Mouse (Mus musculus): ENCODE measurements at regions not wholly inside any gene's neighbourhood (a gene's known extent, or its start where the extent isn't known, plus 50 kb on each side); places are given as distances from the start of the nearest gene placed in this dataset.
A peak's percentile ranks its signal among the peaks of the same experiment; 100 is the strongest.

DNA sequence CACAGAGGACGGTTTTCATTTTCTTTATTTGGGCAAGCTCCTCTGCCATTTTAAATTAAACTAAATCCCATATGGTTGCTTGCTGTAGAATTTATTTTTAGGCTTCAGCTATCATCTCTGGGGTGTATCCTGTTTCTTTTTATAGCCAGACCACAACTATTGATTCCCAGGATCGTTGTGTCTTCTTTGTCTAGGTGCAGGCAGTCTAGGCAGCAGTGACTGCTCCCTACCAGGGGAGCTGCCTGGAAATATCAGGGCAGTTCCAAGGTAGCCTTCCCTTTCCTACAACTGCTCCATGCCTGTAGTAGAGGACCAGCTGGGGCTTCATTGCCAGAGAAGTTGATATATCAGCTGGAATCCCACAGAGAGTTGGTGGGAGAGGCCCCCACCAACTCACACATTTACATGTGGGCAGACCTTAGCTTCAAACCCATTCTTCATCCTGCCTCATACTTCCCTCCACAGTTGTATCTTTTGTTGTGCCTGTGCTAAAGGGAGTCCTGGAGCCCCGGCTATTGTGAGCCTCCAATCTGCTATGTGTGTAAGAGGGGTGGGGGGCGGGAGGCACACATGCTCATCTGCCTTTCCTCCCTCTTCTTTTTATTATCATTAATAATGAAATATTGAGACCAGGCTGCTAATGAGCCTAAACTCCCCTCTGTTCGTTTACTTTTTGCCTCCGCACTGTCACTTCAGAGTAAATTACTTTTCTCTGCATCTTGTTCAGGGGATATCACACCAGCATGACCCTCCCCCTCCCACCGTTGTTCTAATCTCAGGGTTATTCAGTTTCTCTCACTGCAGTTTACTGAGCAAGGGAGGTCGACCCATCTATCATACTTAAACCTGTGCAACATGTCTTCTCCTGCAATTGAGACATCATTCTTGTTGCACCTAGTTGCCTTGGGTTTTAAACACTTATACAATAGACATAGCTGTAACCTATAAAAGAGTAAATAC is 576.3 kb upstream of the Plxna2 start:
- no peak for DNase-seq (ENCODE audit: low read depth, low spot score)

DNA sequence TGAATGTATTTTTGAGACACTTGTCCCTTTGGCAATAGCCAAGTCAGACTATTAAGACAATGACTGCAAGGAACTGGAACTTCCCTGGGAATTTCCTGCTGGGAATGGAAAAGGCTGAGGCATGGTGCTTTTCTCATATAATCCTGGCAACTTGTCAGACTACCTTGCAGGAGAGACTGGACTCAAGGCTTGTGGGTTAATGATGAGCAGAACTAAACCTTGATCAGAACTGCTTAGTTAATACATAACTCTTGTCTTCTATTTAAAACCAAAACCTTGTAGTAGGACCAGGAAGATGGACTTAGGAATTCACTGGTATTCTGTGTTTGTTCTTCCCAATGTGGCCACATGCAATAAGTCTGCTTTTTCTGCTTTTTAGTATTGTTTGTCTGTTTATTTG is 579.3 kb upstream of the Plxna2 start:
- no peak for DNase-seq (ENCODE audit: low read depth, low spot score)

DNA sequence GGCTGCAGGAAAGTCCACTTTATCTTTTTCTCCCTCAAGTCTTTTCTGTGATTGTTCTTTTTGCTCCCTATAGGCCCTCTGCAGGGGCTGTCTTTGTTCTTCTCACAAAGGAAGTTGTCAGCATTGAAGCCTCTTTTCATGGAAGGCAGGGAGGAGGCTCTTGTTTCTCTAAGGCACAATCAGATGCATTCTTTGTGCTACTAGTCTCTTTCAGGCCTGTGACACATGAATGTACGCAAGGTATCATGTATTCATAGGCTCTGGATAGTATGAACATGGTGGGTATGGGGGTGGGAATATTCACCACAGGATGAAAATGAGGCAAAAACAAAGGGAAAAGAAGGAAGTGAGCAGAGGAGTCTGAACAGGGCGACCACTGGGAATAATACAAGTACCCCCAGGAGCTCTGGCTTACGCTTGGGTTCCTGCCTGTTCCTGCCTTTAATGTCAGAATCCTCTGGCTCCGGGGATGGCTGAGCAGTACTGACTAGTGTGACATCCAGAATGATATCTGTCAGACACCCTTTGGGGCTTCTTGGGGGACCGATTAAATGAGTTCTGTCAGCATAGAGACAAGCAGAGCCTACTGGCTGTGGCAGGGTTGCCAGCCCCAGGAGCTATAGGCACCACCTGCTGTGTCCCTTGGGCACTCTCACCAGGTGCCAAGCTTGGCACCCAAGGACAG is 583.7 kb upstream of the Plxna2 start:
- no peak for DNase-seq (ENCODE audit: low read depth, low spot score)

DNA sequence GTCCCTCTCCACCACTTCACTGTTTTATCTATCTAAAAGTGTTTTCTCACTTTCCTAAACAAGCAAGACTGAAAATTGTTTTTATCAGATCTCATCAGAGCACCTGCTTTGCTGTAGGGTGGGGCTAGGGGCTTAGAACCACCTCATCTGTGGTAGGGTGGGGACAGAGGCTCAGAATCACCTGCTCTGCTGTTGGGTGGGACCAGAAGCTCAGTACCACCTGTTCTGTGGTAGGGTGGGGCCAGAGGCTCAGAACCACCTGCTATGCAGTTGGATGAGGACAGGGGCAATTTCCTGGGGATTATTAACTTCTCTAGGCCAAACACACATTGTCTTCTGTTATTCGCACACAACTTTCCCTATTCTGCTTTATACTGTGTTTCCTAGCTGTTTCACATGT is 585.4 kb upstream of the Plxna2 start:
- DNase-seq (ENCODE audit: low read depth, low spot score), result no peak

DNA sequence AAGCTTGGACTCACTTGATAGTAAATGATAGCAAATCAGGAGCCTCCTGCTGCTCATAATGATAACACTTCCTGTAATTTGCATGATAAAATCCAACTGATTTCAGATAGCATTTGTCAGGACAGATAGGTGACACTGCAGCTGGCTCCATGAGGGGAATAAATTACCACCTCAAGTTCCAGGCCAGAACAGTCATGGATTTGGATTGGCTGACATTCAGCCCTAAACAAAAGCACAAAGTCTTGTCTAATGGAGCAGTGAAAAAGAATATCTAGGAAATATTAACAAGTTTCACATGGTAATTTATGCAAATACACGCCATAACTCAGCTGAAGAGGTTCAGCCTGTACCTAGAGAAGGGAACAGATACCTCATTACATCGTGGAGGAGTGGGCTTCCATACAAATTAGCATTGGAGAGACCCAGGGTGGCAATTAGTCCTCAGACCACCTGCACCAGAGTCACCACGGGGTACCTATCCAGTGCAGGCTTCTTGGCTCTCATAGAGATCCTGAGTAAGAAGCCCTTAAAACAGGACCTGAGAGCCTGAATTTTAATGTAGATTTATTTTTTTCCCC is 587.3 kb upstream of the Plxna2 start:
- no peak for DNase-seq (ENCODE audit: low read depth, low spot score)

DNA sequence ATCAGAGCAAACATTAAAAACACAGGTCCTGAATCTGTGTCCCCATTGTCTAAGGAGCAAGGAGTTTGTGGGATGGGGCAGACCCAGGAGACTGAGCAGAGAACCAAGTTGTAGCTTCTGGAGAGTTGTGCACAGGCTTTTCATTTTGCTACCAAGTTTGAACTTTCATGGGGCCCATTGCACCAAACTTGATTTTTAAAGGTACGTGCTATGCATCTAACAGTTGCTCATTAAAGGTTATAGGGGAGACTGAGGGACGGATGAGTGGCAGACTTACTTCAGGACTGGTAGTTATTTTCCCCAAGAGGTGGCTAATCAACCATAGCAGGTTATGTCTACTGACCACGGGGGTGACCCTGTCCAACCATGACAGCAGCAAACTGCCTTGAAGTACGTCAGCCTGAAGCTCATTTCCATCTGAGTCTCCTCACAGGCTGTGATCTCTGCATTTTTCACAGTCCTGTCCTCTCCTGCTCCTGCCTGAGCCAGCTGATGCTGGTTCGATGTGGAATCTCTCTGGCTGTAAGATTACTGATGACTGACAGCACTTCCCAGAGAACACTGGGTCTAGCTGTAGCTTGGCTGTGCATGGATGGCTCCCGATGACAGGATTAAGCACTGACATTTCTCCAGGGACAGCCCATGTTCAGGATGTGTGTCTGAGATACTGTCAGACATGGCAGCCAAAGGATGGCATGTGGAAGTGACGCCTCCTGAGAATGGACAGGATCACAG is 590.9 kb upstream of the Plxna2 start:
- DNase-seq (ENCODE audit: low read depth, low spot score), result no peak

DNA sequence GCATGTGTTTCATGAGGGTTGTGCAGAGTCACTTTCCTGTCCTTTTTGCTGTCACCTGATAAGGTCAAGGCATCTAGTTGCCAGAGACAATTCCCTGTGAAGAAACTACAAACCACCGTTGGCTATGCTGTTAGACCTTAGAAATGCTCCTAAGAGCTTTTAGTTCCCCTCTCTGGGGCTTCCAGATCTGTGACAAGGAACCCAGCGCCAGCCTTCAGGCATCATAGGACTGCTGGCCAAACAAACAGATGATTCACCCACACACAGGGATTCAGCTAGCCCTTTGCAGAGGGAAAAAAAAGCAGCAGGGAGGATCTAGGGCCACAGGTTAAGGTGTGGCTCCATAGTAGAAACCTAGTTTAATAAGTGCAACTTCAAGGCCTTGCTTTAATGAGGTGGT is 591.8 kb upstream of the Plxna2 start:
- DNase-seq (ENCODE audit: low read depth, low spot score), result no peak

DNA sequence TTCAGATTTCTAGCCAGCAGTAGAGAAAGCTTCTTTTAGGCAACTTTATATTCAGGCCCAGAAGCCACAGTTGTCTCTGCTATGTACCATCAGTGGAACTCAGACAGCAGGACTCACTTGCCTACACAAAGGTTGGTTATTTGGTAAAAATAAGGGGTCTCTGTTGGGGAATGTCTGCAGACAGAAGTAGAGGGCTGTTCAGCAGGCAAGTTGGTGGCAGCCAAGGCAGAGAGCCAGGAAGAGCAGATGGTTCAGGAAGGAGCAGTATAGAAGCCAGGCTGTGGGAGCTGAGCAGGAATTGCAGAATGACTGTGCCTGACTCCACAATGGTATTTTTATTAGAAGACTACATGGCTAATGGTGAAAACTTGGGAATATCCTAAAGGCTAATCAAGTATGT is 598.7 kb upstream of the Plxna2 start:
- no peak for DNase-seq (ENCODE audit: low read depth, low spot score)

DNA sequence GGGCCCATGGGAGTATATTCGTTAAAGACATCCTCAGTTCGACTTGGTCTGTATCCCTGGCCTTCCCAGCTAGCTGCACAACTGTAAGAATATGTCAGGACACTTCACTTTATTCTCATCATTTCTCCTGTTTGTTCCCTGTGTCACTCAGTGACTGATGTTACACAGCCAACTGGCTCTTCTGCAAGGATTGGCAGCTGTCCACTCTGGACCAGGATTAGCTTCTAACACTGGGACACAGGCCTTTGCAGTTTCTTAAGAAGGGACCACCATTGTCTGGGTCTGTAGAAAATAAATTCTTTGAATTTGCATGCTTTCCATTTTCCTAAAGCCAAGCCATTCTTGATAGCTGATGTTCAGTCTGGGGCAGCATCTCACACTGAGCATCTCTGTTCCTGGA is 622.1 kb upstream of the Camk1g start:
- no peak for DNase-seq (ENCODE audit: low read depth, low spot score)

DNA sequence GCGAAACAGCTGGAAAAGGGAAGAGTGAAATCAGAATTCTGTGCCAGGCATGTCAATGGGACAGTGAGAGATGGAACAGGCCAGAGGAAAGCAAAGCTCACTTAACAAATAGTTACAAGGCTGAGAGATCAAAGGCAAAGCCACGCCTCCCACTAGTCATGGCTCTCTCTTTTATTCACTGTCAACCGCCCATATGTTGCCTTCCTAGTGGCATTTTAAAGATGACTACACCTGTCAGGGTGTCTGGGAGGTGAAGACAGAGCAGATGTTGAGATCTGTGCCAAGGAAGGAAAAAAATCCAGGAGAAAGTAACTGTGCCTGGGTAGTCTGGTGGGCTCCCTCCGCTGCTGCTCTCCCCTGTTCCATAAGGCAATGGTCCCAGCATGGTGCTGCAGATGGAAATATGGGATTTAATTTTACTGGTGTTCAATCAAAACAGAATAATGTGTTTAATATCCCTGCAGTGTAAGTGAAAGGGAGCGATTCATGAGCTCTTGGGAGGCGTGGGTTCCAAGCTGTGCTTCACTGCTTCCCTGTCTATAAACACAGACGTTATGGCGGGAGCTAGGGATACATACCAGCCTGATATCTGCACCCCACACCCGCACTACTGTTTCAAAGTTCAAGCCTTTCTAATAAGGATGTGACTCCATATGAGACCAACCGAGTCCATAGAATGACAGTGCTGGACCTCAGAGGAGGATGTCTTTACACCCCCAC is 620.0 kb upstream of the Camk1g start:
- no peak for DNase-seq (ENCODE audit: low read depth, low spot score)

DNA sequence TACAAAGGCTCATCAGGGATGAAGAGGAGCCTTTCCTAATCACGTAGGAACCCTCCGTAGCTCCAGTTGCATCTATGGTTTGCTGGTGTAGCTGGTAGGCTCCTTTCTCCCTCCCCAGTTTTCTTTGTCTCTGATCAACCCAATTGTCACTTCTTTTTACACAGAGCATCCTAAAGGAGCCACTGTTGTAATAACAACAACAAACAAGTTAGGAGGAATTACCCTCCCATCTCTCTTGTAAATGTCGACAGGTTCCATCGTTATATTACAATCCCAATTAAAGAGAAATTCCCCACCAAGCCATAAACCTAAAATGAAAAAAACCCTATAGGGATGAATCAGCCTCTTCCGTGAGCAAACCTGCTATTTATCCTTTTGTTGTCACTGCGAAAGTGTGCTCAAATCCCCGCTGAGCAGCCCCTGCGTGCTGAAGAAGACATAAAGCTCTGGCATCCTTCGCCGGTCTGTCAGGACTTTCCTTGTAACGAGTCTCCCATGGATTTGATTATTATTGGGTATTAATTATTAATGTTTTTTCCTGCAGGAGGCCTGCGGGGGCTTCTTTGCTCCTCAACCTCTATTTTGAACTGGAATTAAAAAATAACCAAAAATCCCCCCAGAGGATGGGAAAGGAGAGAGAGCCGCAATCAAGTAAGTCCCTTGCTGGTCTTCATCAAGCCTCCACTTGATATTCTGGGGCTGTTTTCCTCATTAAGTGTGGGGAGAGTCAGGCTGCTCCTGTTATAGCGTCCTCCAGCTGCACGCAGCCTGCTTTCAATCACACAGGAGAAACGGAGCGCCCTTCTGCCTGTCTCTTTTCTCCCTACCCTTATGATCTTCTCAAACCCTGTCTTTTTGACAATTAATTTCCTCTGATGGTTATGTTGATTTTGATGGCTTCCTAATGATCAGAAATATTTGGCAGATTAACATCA is 619.1 kb upstream of the Camk1g start:
- DNase-seq (ENCODE audit: low read depth, low spot score), result no peak

DNA sequence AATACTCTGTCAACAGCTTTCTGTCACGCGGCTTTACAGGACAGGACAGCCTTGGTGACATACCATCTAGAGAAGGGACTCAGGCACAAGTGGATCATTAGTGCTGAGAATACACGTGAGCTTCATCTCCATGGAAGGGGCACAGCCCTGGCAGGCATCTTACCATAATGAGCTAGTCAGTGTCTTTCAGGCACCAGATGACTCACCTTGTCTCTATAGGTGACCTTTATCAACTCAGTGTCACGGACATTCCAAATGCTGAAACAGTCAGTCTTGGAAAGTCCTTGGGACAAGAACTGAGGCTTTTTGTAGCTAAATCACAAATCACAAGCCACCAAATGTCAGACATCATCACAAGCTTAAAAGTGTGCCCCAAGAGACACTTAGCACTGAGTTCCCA is 610.5 kb upstream of the Camk1g start:
- no peak for DNase-seq (ENCODE audit: low read depth, low spot score)

DNA sequence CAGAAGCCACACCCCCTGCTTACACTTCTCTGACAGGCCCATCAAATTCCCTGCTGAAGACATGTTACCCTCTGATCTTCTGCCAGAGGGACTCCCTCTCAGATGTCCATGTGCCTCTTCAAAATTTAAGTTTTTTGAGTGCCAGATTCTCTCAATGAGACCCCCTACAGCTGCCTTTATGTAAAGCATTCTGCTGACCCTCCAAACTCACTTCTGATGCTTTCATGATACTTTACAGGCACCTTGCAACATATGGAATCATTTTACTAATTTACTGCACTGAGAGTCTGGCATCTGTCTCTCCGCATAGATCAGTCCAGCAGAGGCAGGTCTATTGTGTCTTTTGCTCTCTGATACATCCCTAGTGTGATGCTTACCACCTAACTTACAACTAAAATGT is 601.4 kb upstream of the Camk1g start:
- no peak for DNase-seq (ENCODE audit: low read depth, low spot score)

DNA sequence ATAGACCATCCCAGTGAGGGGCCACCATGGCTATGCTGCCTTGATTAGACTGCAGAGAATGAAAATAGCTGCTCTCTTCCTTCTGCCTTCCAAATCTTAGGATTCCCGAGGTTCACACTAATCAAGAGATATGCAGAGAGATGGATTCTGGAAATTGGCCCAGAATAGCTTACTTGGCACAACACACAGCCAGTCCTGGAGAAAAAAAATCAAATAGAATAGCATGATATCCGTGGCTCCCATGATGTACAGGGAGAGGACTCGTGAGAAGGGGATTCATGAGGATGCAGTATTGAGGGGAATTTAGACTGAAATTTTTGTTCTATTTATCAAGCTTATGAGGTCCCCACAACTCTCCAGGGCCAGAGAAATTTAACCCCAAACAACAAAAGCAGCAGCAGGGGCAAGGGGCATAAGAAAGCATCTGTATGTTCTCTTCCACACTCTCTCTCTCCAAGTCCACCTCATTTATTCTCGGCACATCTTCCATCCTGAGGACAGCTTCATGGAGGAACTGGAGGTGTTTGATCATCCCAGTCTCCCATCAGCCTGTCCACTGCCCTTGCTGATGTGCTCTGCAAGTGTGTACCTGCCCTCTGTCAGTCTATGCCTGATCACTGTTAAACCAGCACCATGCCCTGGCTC is 599.3 kb upstream of the Camk1g start:
- DNase-seq (ENCODE audit: low read depth, low spot score), result no peak

DNA sequence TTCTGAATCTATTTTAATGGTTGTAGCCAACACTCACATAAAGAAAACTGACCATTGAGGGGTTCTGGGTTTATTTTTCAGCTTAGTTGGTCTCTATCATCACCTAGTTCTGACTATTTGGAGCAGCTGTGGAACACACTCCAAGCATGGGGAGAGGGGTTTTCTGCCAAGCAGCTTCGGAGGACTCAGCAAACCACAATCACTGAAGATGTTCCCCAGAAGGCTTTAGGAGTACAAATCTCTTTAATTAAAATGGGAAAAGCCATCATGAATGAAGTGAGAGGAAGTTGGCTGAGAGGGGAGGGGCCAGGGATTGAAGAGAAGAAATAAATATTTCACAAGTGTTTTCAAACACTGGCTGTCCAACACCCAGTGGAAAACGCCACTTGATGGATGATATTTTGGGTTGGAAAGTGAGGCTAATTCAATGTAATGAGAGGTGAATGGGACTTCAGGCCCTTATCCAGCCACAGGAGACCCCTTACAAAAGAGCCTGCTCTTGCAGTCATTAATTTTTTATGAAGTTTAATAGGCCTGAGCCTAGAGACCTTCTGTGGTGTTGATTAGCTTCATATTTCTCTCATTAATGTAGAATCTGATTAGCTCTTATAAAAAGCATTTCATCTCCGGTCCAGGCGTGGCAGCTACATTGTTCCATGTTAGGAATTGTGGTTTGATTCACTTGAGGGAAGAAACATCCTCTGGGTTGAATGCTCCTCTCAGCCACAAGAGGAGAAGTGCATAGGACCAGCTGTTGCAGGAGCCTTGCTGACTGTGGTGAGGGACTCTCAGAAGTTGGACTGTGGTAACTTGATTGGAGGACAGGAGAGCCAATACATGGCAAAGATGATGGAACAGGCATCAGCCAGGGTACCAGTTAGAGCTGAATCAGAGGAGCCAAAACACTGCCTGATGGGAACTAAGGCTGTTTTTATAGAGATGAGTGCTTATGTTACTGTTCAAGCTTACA is 598.1 kb upstream of the Camk1g start:
- DNase-seq (ENCODE audit: low read depth, low spot score), result no peak

DNA sequence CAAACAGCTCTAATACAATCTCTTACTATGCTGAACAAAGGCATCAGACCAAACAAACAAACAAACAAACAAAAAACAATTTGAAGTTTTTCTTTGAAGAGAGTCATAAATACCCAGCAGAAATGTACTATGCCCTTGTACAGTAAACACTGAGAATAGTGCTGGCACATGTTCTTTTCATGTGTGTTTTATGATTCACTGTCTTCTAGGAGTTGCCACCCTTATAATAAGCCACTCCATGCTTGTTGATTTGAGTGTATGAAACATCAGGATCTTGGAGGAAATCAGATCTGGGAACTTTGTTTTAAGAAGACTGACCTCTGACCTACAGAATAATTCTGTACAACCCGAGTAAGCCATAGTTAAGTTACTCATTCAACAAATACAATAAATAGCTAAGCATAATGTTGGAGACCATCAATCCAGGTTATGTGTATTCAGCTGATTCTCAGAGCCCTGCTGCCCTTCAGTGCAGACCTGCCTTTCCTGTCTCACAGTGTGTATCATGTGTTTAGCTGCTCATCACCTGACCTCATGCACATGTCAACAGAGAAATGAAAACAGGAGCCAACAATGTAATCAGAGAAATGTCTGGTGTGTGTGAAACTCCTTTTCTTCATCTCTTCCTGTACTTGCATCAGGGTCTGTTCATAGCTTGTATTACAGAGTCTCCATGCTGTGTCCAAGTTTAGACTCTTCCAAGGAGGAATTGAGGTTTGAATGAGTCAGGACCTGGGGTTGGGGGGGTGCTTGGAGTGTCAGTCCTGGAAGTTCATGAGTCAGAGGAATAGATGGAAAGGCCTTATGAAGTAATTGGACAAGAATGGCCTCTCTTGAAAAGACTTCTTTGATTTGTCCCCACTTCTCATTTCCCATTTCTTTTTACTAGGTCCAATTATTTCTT is 596.8 kb upstream of the Camk1g start:
- DNase-seq (ENCODE audit: low read depth, low spot score), result peak; percentile 10

DNA sequence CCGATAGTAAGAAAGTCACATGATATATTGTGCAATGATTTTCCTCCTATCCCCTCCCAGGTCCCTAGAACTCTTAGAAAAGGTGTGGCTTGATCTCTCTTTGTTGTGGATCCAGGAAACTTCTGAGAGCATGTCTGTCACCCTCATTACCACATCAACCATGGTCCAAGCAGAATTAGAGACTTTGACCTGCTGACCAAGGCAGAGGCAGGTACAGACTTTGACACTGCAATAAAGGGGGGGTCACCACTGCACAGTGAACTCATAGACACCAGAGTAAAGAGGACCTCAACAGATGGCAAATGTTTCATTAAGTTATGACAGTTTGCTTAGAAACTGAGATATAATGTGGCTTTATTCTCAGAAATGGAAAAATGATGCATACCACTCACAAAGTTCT is 595.2 kb upstream of the Camk1g start:
- DNase-seq (ENCODE audit: low read depth, low spot score), result no peak

DNA sequence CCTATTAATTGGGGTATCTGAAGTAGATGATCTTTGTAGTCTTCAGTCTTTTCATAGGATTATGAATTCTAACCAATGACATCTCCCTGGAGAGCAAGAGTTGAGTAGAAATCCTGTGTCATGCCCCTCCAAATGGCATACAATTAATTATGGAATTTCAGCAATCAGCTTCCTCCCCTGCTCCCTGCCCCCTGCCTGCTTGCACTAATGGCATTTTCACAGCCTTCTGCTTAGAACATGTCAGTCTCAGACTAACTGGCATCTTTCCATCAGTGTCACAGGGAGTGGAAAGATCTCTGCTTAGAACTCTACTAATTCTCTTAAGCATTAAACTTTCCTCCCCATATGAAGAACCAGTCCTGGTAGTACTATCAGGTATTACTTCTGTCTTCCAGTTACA is 581.8 kb upstream of the Camk1g start:
- no peak for DNase-seq (ENCODE audit: low read depth, low spot score)
